Comparison of ENCODE assay signal across 12 mouse cellular contexts in the genomic region with DNA sequence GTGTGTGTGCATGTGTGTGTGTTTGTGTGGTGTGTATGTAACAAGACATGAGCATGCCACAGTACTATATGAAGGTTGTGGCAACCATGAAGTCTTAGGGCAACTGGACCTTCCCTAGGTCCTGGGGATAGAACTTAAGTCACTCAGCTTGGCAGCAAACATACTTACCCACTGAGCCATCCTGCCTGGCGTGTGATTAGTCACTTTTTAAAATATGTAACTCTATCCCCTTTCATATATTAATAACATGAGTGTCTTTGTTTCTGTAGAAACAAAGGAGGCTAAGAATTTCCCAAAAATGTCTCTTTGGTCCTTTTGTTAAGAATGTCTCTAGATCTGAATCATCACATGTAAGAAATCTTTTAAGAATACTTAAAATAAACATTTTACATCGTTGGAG.
"Had no signal": no experiment of that assay in that cellular context is flagged by ENCODE, and none has a peak within 500 bp of the region (broad histone marks: within the 10 kb centered on the region; RNA-seq: fewer than 3 reads in every experiment).

No protein-coding gene starts in this region.

- H3K27me3 ChIP-seq: midbrain, embryonic 13.5 days; neural tube, embryonic 15.5 days had no signal

- H3K36me3 ChIP-seq: midbrain, embryonic 13.5 days; neural tube, embryonic 15.5 days had no signal

- DNase-seq: kidney, adult 8-10 months; kidney, postnatal 25 days; lung, adult 18-20 months; lung, postnatal 36 days; right cerebral cortex, adult 18-20 months; right cerebral cortex, postnatal 25 days; spleen, adult 18-20 months; thymus, adult 18-20 months; thymus, postnatal 14 days had no signal

- H3K4me3 ChIP-seq: midbrain, embryonic 13.5 days; neural tube, embryonic 15.5 days had no signal

- H3K9me3 ChIP-seq: midbrain, embryonic 13.5 days; neural tube, embryonic 15.5 days had no signal

- H3K9ac ChIP-seq: liver, embryonic 14.5 days; midbrain, embryonic 13.5 days; neural tube, embryonic 15.5 days had no signal

- H3K4me1 ChIP-seq: neural tube, embryonic 15.5 days had no signal

- H3K4me2 ChIP-seq: midbrain, embryonic 13.5 days; neural tube, embryonic 15.5 days had no signal

- H3K27ac ChIP-seq: liver, embryonic 14.5 days; neural tube, embryonic 15.5 days had no signal
